Mouse (Mus musculus): ENCODE measurements at regions not wholly inside any gene's neighbourhood (a gene's known extent, or its start where the extent isn't known, plus 50 kb on each side); places are given as distances from the start of the nearest gene placed in this dataset.
A peak's percentile ranks its signal among the peaks of the same experiment; 100 is the strongest.

DNA sequence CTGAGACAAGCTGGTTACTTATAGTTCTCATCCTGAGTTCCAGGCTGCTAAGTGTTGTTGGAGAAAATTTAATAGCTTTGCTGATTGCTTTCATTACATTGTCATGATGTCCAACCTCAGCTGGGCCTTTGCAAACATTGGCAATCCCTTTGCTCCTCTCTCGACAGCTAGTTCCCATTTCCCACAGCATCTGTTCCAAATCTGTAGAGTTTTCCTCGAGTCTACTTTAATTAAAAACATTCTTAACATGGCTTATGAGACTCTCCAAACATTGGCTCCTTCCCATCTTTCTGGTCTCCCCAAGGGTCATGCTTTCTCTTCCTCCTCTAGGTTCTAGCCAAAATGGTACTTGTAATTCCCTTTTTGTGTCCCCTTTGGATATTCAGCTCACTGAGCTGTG lies 672.6 kb upstream of the Gm8797 start:
- DNase-seq: no peak

DNA sequence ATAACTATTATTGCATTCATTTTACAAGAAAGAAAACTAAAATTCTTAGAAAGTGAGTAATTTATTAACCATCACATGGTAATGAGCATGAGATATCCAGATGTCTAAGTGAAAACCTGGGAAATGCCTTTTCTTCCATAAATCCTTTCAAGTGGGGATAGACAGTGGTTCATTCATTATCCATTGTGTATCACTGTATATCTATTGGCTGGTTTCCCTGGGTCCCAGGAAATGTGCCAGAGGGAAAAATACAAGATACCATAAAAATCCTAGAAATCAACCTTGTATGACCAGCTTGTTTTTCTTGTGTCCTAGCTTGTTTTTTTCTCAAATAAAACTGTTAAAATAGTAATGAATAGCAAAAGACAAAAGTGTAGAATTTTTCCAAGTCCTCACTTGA lies 663.9 kb upstream of the Gm8797 start:
- DNase-seq: no peak

- DNase-seq: no peak
Measured at GRCm38 (mm10) chr3:5088867-5089266, 661.7 kb upstream of the Gm8797 start.

GRCm38 (mm10) chr3:5089393-5090010 lies 661.1 kb upstream of the Gm8797 start:
- no peak for DNase-seq

- peak; percentile 5 for DNase-seq
Measured at GRCm38 (mm10) chr3:5090108-5090869, 660.3 kb upstream of the Gm8797 start.

DNA sequence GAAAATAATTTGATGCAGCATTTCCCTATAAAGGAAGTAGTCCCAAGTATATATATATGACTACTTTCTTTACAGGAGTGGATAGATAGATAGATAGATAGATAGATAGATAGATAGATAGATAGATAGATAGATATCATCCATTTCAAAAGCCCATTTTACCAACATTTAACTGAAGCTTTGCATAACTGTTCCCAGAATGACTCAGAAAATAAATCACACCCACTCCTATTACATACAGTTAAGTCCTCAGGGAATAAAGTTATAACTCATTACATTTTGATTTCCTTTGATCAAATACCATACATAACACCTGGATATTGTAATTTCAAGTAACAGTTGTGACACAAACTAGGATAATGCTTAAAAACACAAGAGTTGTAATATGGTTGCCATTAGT lies 659.6 kb upstream of the Gm8797 start:
- no peak for DNase-seq

Data from right cerebral cortex, postnatal 14 days (tissue).